Mouse (Mus musculus): Measurements from ENCODE around the gene Evx2. TPM values are rescaled to one million over a fixed set of nuclear protein-coding genes. Genes with fewer than 3 reads are reported as not detected.

Gene Evx2
- total RNA-seq, 1 experiment from 2014 or later: not detected

GRCm38 (mm10) chr2:74670632-74671188 lies 11.4 kb upstream of the Evx2 start:
- no peak for ATAC-seq (replicated peaks; ENCODE audit: insufficient number of reproducible peaks, low FRiP score, low TSS enrichment, poor library complexity, severe bottlenecking)

GRCm38 (mm10) chr2:74669650-74670235 lies 10.4 kb upstream of the Evx2 start:
- ATAC-seq (replicated peaks; ENCODE audit: insufficient number of reproducible peaks, low FRiP score, low TSS enrichment, poor library complexity, severe bottlenecking): no peak

- no peak for ATAC-seq (replicated peaks; ENCODE audit: insufficient number of reproducible peaks, low FRiP score, low TSS enrichment, poor library complexity, severe bottlenecking)
Observed at GRCm38 (mm10) chr2:74669230-74669578, 9.8 kb upstream of the Evx2 start.

GRCm38 (mm10) chr2:74668370-74669229 lies 9.2 kb upstream of the Evx2 start:
- no peak for ATAC-seq (replicated peaks; ENCODE audit: insufficient number of reproducible peaks, low FRiP score, low TSS enrichment, poor library complexity, severe bottlenecking)

- no peak for ATAC-seq (replicated peaks; ENCODE audit: insufficient number of reproducible peaks, low FRiP score, low TSS enrichment, poor library complexity, severe bottlenecking)
Observed at GRCm38 (mm10) chr2:74667842-74668357, 8.5 kb upstream of the Evx2 start, which contains the start of gene Hoxd13. Gene Hoxd13 (plus strand): TSS chr2:74668310.

GRCm38 (mm10) chr2:74667191-74667841 lies 8.0 kb upstream of the Evx2 start:
- ATAC-seq (replicated peaks; ENCODE audit: insufficient number of reproducible peaks, low FRiP score, low TSS enrichment, poor library complexity, severe bottlenecking): no peak

GRCm38 (mm10) chr2:74666411-74666810 lies 7.1 kb upstream of the Evx2 start:
- no peak for ATAC-seq (replicated peaks; ENCODE audit: insufficient number of reproducible peaks, low FRiP score, low TSS enrichment, poor library complexity, severe bottlenecking)

GRCm38 (mm10) chr2:74663291-74663925 lies 4.1 kb upstream of the Evx2 start:
- no peak for ATAC-seq (replicated peaks; ENCODE audit: insufficient number of reproducible peaks, low FRiP score, low TSS enrichment, poor library complexity, severe bottlenecking)

- no peak for ATAC-seq (replicated peaks; ENCODE audit: insufficient number of reproducible peaks, low FRiP score, low TSS enrichment, poor library complexity, severe bottlenecking)
Observed at GRCm38 (mm10) chr2:74661685-74662084, 2.3 kb upstream of the Evx2 start.

GRCm38 (mm10) chr2:74660421-74661375 lies 1.3 kb upstream of the Evx2 start:
- no peak for ATAC-seq (replicated peaks; ENCODE audit: insufficient number of reproducible peaks, low FRiP score, low TSS enrichment, poor library complexity, severe bottlenecking)

GRCm38 (mm10) chr2:74658667-74659371 lies 538 bp downstream of the Evx2 start:
- ATAC-seq (replicated peaks; ENCODE audit: insufficient number of reproducible peaks, low FRiP score, low TSS enrichment, poor library complexity, severe bottlenecking): no peak

GRCm38 (mm10) chr2:74658024-74658666 lies 1.2 kb downstream of the Evx2 start:
- ATAC-seq (replicated peaks; ENCODE audit: insufficient number of reproducible peaks, low FRiP score, low TSS enrichment, poor library complexity, severe bottlenecking): no peak

- ATAC-seq (replicated peaks; ENCODE audit: insufficient number of reproducible peaks, low FRiP score, low TSS enrichment, poor library complexity, severe bottlenecking): no peak
Observed at GRCm38 (mm10) chr2:74657251-74658023, 1.9 kb downstream of the Evx2 start.

GRCm38 (mm10) chr2:74656632-74657021 lies 2.7 kb downstream of the Evx2 start:
- ATAC-seq (replicated peaks; ENCODE audit: insufficient number of reproducible peaks, low FRiP score, low TSS enrichment, poor library complexity, severe bottlenecking): no peak

GRCm38 (mm10) chr2:74655821-74656631 lies 3.3 kb downstream of the Evx2 start:
- peak; percentile 58 for ATAC-seq (replicated peaks; ENCODE audit: insufficient number of reproducible peaks, low FRiP score, low TSS enrichment, poor library complexity, severe bottlenecking)
